Mouse (Mus musculus): ENCODE data around the gene Mast4.

- TF ChIP-seq GATA1 (IDR thresholded peaks at IDR 0.05; ENCODE audit: borderline replicate concordance, low read length), result no peak
- no peak for TF ChIP-seq CTCF (IDR thresholded peaks at IDR 0.05; ENCODE audit: low read depth, low read length)
- TF ChIP-seq GATA2 (IDR thresholded peaks at IDR 0.05; ENCODE audit: borderline replicate concordance, low read depth, low read length), result no peak
- no peak for TF ChIP-seq TAL1 (conservative IDR thresholded peaks at IDR 0.05; ENCODE audit: low read depth, low read length)
Measured at GRCm38 (mm10) chr13:103043011-103043410, 291.3 kb downstream of the Mast4 start.

Data from G1E (cell line).